In the genomic region with DNA sequence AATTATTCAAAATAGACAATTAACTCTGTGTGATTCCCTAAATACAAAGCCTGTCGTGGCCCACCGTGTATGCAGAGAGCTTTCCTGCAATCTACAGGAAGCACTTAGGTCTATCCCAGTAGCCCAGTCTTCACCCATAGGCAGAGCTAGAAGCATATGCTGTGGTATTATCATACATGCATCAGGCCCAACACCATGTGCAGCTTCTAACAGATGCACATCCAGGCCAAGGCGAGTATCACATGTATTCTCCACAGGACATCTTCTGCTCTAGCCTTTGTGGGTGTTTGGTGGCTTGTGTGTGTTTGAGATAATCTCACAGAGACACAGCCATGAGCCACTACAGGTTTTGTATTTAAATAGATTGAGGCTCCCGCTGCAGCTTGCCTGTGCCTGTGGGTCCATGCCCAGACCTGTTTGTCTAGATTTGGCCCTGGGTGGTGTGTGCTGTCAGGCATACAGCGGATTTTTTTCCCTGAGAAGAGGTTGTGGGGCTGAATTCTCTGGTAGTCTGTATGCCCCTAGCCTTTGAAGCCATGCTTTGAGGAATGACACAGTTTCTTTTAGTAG, we compare ENCODE assay signal across 23 mouse cellular contexts. TPM values are rescaled to one million over a fixed set of nuclear protein-coding genes. Genes with fewer than 3 reads are reported as not detected.
DNase-seq lines count a peak whose midpoint lies in the region; ATAC-seq and TF ChIP-seq lines count a peak whose summit lies in the region.
"Had no signal": no experiment of that assay in that cellular context is flagged by ENCODE, and none has a peak within 500 bp of the region (broad histone marks: within the 10 kb centered on the region; RNA-seq: fewer than 3 reads in every experiment).

No protein-coding gene starts in this region.

- DNase-seq in G1E (ENCODE audit: low spot score) (no peak), MEL-GATA-1-ER (ENCODE audit: extremely low read depth, low read depth) (peak; percentile 8), liver (peak; percentile 15)
- DNase-seq in liver, postnatal 0 days = no peak
- DNase-seq in spleen, postnatal 4 days (ENCODE audit: low spot score in 2 of 2) = no peak
- no peak for DNase-seq in lung, postnatal 0 days (ENCODE audit: low spot score)
- DNase-seq: adrenal gland, postnatal 25 days; cerebellum, adult 18-20 months; cerebellum, postnatal 25 days; gastrocnemius, postnatal 36 days; kidney, postnatal 10 days; layer of hippocampus, postnatal 36 days; thymus, postnatal 36 days had no signal

- H3K27me3 ChIP-seq in G1E (ENCODE audit: insufficient read depth, low read length) = peaks cover 25% of the 10 kb centered on the region
- H3K27me3 ChIP-seq in liver, postnatal 0 days (ENCODE audit: insufficient read depth, low read length) = 0 out of 2 replicates have a peak, but pooled peaks cover 3% of the 10 kb centered on the region
- H3K27me3 ChIP-seq in lung, postnatal 0 days (replicated peaks; ENCODE audit: insufficient read depth, low read length) = no peaks in the 10 kb centered on the region
- H3K27me3 ChIP-seq in kidney, embryonic 14.5 days (ENCODE audit: control insufficient read depth, insufficient read depth, low read length) = no peaks in the 10 kb centered on the region
- H3K27me3 ChIP-seq: forebrain, embryonic 12.5 days had no signal

- H3K4me1 ChIP-seq in G1E (ENCODE audit: insufficient read depth, low read depth, low read length) = peaks cover 2% of the 10 kb centered on the region; the same call in 1 of the 2 replicates
- no peaks in the 10 kb centered on the region for H3K4me1 ChIP-seq in liver, postnatal 0 days (ENCODE audit: insufficient read depth)
- no peaks in the 10 kb centered on the region for H3K4me1 ChIP-seq in lung, postnatal 0 days (ENCODE audit: insufficient read depth, low read depth, low read length)
- no peaks in the 10 kb centered on the region for H3K4me1 ChIP-seq in kidney, embryonic 14.5 days (ENCODE audit: control insufficient read depth, insufficient read depth, low read length)
- H3K4me1 ChIP-seq: forebrain, embryonic 12.5 days; heart, embryonic 10.5 days; midbrain, embryonic 10.5 days had no signal

- no peak overlapping the region for H3K9ac ChIP-seq in liver, postnatal 0 days (replicated peaks)
- no peak overlapping the region for H3K9ac ChIP-seq in lung, postnatal 0 days (replicated peaks; ENCODE audit: low read depth)
- H3K9ac ChIP-seq in kidney, embryonic 14.5 days (ENCODE audit: low read depth, low read length) = no peak overlapping the region
- H3K9ac ChIP-seq: forebrain, embryonic 12.5 days had no signal

- H3K36me3 ChIP-seq in G1E (replicated peaks) = no peaks in the 10 kb centered on the region
- H3K36me3 ChIP-seq in liver, postnatal 0 days (replicated peaks; ENCODE audit: insufficient read depth, low read length) = no peaks in the 10 kb centered on the region
- H3K36me3 ChIP-seq in lung, postnatal 0 days (ENCODE audit: insufficient read depth, low read length) = no peaks in the 10 kb centered on the region
- H3K36me3 ChIP-seq in kidney, embryonic 14.5 days (ENCODE audit: control insufficient read depth, insufficient read depth, low read length) = no peaks in the 10 kb centered on the region
- H3K36me3 ChIP-seq: forebrain, embryonic 12.5 days; heart, embryonic 10.5 days; hindbrain, embryonic 10.5 days; midbrain, embryonic 10.5 days had no signal

- WGBS in liver, postnatal 0 days (ENCODE audit: insufficient replicate concordance) = 48% methylated on average over 5 of the region's 5 CpGs
- WGBS in lung, postnatal 0 days = 54% methylated on average over 5 of the region's 5 CpGs
- 73% methylated on average over 5 of the region's 5 CpGs for WGBS in kidney, embryonic 14.5 days

- TF ChIP-seq EP300 in liver, postnatal 0 days (IDR thresholded peaks at IDR 0.05; ENCODE audit: low read depth) = peak; percentile 41; the same call in 1 of the 2 replicates
- no peak for TF ChIP-seq EP300 in lung, postnatal 0 days (IDR thresholded peaks at IDR 0.05)

- peak; percentile 8; the same call in 1 of the 2 replicates for ATAC-seq in G1E (ENCODE audit: extremely low read depth, insufficient number of reproducible peaks, low FRiP score, poor library complexity, severe bottlenecking)
- peak; percentile 89 for ATAC-seq in liver, postnatal 0 days
- ATAC-seq in lung, postnatal 0 days = no peak
- ATAC-seq in kidney, embryonic 14.5 days (ENCODE audit: low FRiP score, low TSS enrichment) = no peak
- ATAC-seq: hindbrain, postnatal 0 days; intestine, postnatal 0 days had no signal

- no peak overlapping the region for H3K4me3 ChIP-seq in G1E (ENCODE audit: low read depth, low read length)
- no peak overlapping the region for H3K4me3 ChIP-seq in liver, postnatal 0 days (ENCODE audit: low read depth, low read length)
- H3K4me3 ChIP-seq in lung, postnatal 0 days (ENCODE audit: low read depth, low read length) = no peak overlapping the region
- H3K4me3 ChIP-seq in kidney, embryonic 14.5 days (ENCODE audit: low read length) = no peak overlapping the region
- H3K4me3 ChIP-seq: forebrain, embryonic 12.5 days; heart, embryonic 10.5 days; hindbrain, embryonic 10.5 days; midbrain, embryonic 10.5 days had no signal

- no peak overlapping the region for H3K27ac ChIP-seq in liver, postnatal 0 days (ENCODE audit: low read depth)
- no peak overlapping the region for H3K27ac ChIP-seq in lung, postnatal 0 days (ENCODE audit: low read length)
- H3K27ac ChIP-seq in kidney, embryonic 14.5 days (ENCODE audit: low read depth, low read length) = no peak overlapping the region
- H3K27ac ChIP-seq: forebrain, embryonic 12.5 days; heart, embryonic 10.5 days; hindbrain, embryonic 10.5 days; hindbrain, postnatal 0 days; midbrain, embryonic 10.5 days had no signal

- TF ChIP-seq CTCF in G1E (IDR thresholded peaks at IDR 0.05; ENCODE audit: low read depth, low read length) = no peak
- no peak for TF ChIP-seq CTCF in liver, postnatal 0 days (IDR thresholded peaks at IDR 0.05; ENCODE audit: low read depth)
- TF ChIP-seq CTCF in lung, postnatal 0 days (IDR thresholded peaks at IDR 0.05) = no peak

- H3K4me2 ChIP-seq in liver, postnatal 0 days (ENCODE audit: low read depth, low read length) = no peak overlapping the region
- no peak overlapping the region for H3K4me2 ChIP-seq in lung, postnatal 0 days (replicated peaks; ENCODE audit: low read depth, low read length)
- no peak overlapping the region for H3K4me2 ChIP-seq in kidney, embryonic 14.5 days (replicated peaks; ENCODE audit: low read depth, low read length)
- H3K4me2 ChIP-seq: forebrain, embryonic 12.5 days had no signal

- H3K9me3 ChIP-seq in G1E (replicated peaks) = no peaks in the 10 kb centered on the region
- no peaks in the 10 kb centered on the region for H3K9me3 ChIP-seq in liver, postnatal 0 days (ENCODE audit: low read length)
- no peaks in the 10 kb centered on the region for H3K9me3 ChIP-seq in lung, postnatal 0 days (ENCODE audit: low read length)
- no peaks in the 10 kb centered on the region for H3K9me3 ChIP-seq in kidney, embryonic 14.5 days (ENCODE audit: control insufficient read depth, low read length)
- H3K9me3 ChIP-seq: forebrain, embryonic 12.5 days; heart, embryonic 10.5 days; hindbrain, embryonic 10.5 days; midbrain, embryonic 10.5 days had no signal

RNA-seq across cellular contexts. Expression of a gene that starts 12.0 kb away (rescaled TPM):
- total RNA-seq in G1E (2014; fragmentation: Nextera tagmentation) (not detected in 2 replicates), G1E (2017) (0.27 and 0.87 TPM in 2 replicates)
- polyA plus RNA-seq in G1E (2012) = not detected in 2 replicates
- 0.24 and 0.26 TPM in 2 replicates for polyA plus RNA-seq in liver, postnatal 0 days (2015; fragmentation: Nextera tagmentation; extraction: Ambion mirVana)
- polyA plus RNA-seq in lung, postnatal 0 days (2015; fragmentation: Nextera tagmentation; extraction: Ambion mirVana) = 0.24 and 0.69 TPM in 2 replicates
- polyA plus RNA-seq in kidney, embryonic 14.5 days (2014; fragmentation: Nextera tagmentation; extraction: Ambion mirVana) = 2.6 and 3.6 TPM in 2 replicates
- total RNA-seq: monocyte, adult 5-6 weeks had no signal

RNA-seq across cellular contexts. Expression of a gene that starts 38.4 kb away (rescaled TPM):
- total RNA-seq in G1E (2014; fragmentation: Nextera tagmentation) (104 and 117 TPM in 2 replicates), G1E (2017) (265 and 286 TPM in 2 replicates)
- polyA plus RNA-seq in G1E (2012) = 32.3 and 36.0 TPM in 2 replicates
- 84.7 and 91.7 TPM in 2 replicates for polyA plus RNA-seq in liver, postnatal 0 days (2015; fragmentation: Nextera tagmentation; extraction: Ambion mirVana)
- polyA plus RNA-seq in lung, postnatal 0 days (2015; fragmentation: Nextera tagmentation; extraction: Ambion mirVana) = 110 and 118 TPM in 2 replicates
- polyA plus RNA-seq in kidney, embryonic 14.5 days (2014; fragmentation: Nextera tagmentation; extraction: Ambion mirVana) = 122 and 150 TPM in 2 replicates

RNA-seq across cellular contexts. Expression of a gene that starts 47.7 kb away (rescaled TPM):
- total RNA-seq in G1E (2014; fragmentation: Nextera tagmentation) (not detected in 2 replicates), G1E (2017) (0.12 and 0.16 TPM in 2 replicates)
- not detected in 2 replicates for polyA plus RNA-seq in G1E (2012)
- polyA plus RNA-seq in liver, postnatal 0 days (2015; fragmentation: Nextera tagmentation; extraction: Ambion mirVana) = 0.19 TPM in 1 of 2 replicates, not detected in the other
- 0.04 TPM in 1 of 2 replicates, not detected in the other for polyA plus RNA-seq in lung, postnatal 0 days (2015; fragmentation: Nextera tagmentation; extraction: Ambion mirVana)
- polyA plus RNA-seq in kidney, embryonic 14.5 days (2014; fragmentation: Nextera tagmentation; extraction: Ambion mirVana) = 0.30 and 0.34 TPM in 2 replicates
- total RNA-seq: adrenal gland, postnatal 25 days; hindbrain, postnatal 0 days; layer of hippocampus, adult 18-20 months; layer of hippocampus, postnatal 36 days; left cerebral cortex, postnatal 25 days; monocyte, adult 5-6 weeks had no signal
- polyA plus RNA-seq: forebrain, embryonic 12.5 days; hindbrain, postnatal 0 days; intestine, postnatal 0 days had no signal

Comparison
In these comparisons a context has a peak if more than half of its experiments do, and no peak if none do; other contexts are left out.
1. DNase-seq: peak in MEL-GATA-1-ER (single experiment) and liver (single experiment); none in G1E (single experiment), liver, postnatal 0 days (single experiment), spleen, postnatal 4 days (0 of 2) and lung, postnatal 0 days (single experiment).
2. ATAC-seq: peak in G1E (single experiment) and liver, postnatal 0 days (single experiment); none in lung, postnatal 0 days (single experiment) and kidney, embryonic 14.5 days (single experiment).